Mouse (Mus musculus) MEL (cell line): ENCODE measurements around the gene Mip. TPM values are rescaled to one million over a fixed set of nuclear protein-coding genes. Genes with fewer than 3 reads are reported as not detected.
A peak's percentile ranks its signal among the peaks of the same experiment; 100 is the strongest.

Experiments used
- DNase-seq: peaks from one replicate; pipeline ENCODE4 v3.0.0; 2011; ENCODE audit warnings: low read depth, low spot score
- H3K27ac ChIP-seq: 2 replicates; pipeline ENCODE4 v1.5.1; 2012; ENCODE audit warnings: low read depth, mild to moderate bottlenecking, control low read depth, low read length, moderate library complexity; ENCODE audit not compliant: control insufficient read depth
- H3K27me3 ChIP-seq, 2 experiments: fragments of 150-350 bp in 1 of 2; sonication (generic) in 1 of 2; 2 replicates each; pipeline ENCODE4 v1.6.1; 2012; ENCODE audit warnings: low read length in 2 of 2, mild to moderate bottlenecking in 2 of 2, improper control_type of control experiment in 1 of 2, moderate library complexity in 1 of 2; ENCODE audit not compliant: insufficient read depth in 2 of 2, control insufficient read depth in 1 of 2
- H3K36me3 ChIP-seq, 2 experiments: 2 replicates each; pipeline ENCODE4 v1.6.1; 2012 to 2014; ENCODE audit warnings: low read length in 2 of 2, improper control_type of control experiment in 1 of 2, inconsistent platforms in 1 of 2, mild to moderate bottlenecking in 1 of 2; ENCODE audit not compliant: insufficient read depth in 2 of 2, control insufficient read depth in 1 of 2
- H3K4me1 ChIP-seq, 2 experiments: fragments of 150-350 bp in 1 of 2; sonication (generic) in 1 of 2; 2 replicates each; pipeline ENCODE4 v1.6.1; 2012; ENCODE audit warnings: low read length in 2 of 2, improper control_type of control experiment in 1 of 2, mild to moderate bottlenecking in 1 of 2; ENCODE audit not compliant: insufficient read depth in 2 of 2, control insufficient read depth in 1 of 2
- H3K4me3 ChIP-seq, 2 experiments: fragments of 150-350 bp in 1 of 2; sonication (generic) in 1 of 2; 2 replicates each; pipeline ENCODE4 v1.5.1; 2012; ENCODE audit warnings: low read depth in 2 of 2, low read length in 2 of 2, mild to moderate bottlenecking in 2 of 2, moderate library complexity in 2 of 2, control low read depth in 1 of 2, improper control_type of control experiment in 1 of 2; ENCODE audit not compliant: control insufficient read depth in 1 of 2, insufficient read depth in 1 of 2
- H3K79me2 ChIP-seq: 2 replicates; pipeline ENCODE4 v1.6.1; 2012; ENCODE audit warnings: mild to moderate bottlenecking, low read length, moderate library complexity; ENCODE audit not compliant: control insufficient read depth, poor library complexity, insufficient read depth
- H3K9ac ChIP-seq: 2 replicates; pipeline ENCODE4 v1.6.1; 2012; ENCODE audit warnings: low read depth, mild to moderate bottlenecking, control low read depth, low read length, moderate library complexity; ENCODE audit not compliant: control insufficient read depth, poor library complexity, severe bottlenecking
- H3K9me3 ChIP-seq: fragments of 150-350 bp; sonication (generic); replicated peaks from 2 replicates; pipeline ENCODE4 v1.6.1; 2012; ENCODE audit warnings: mild to moderate bottlenecking, low read length, improper control_type of control experiment, moderate library complexity; ENCODE audit not compliant: insufficient read depth
- CTCF ChIP-seq, 3 experiments: IDR thresholded peaks in 2 of 3; conservative IDR thresholded peaks in 1 of 3; 2 replicates each; pipeline ENCODE4 v1.5.1; 2011 to 2012; ENCODE audit warnings: low read length in 3 of 3, low read depth in 2 of 3, mild to moderate bottlenecking in 2 of 3, improper control_type of control experiment in 1 of 3, inconsistent platforms in 1 of 3, mixed read lengths in 1 of 3, moderate library complexity in 1 of 3; ENCODE audit not compliant: control insufficient read depth in 1 of 3, insufficient read depth in 1 of 3, poor library complexity in 1 of 3, severe bottlenecking in 1 of 3
- E2F4 ChIP-seq: IDR thresholded peaks from 2 replicates; pipeline ENCODE4 v1.6.1; 2011; ENCODE audit warnings: low read depth, low read length, improper control_type of control experiment, borderline replicate concordance
- EP300 ChIP-seq, 2 experiments: IDR thresholded peaks; 2 replicates each; pipeline ENCODE4 v1.6.1; 2011; ENCODE audit warnings: improper control_type of control experiment in 2 of 2, low read length in 2 of 2, low read depth in 1 of 2, mild to moderate bottlenecking in 1 of 2
- ETS1 ChIP-seq: IDR thresholded peaks from 2 replicates; pipeline ENCODE4 v1.6.1; 2012; ENCODE audit warnings: low read depth, mild to moderate bottlenecking, inconsistent platforms, low read length, improper control_type of control experiment, moderate library complexity
- GATA1 ChIP-seq: IDR thresholded peaks from 2 replicates; pipeline ENCODE4 v1.6.1; 2011; ENCODE audit warnings: low read depth, low read length, improper control_type of control experiment
- HCFC1 ChIP-seq: IDR thresholded peaks from 2 replicates; pipeline ENCODE4 v1.6.1; 2012; ENCODE audit warnings: low read depth, mild to moderate bottlenecking, inconsistent platforms, low read length, improper control_type of control experiment, moderate library complexity
- JUND ChIP-seq: IDR thresholded peaks from 2 replicates; pipeline ENCODE4 v1.6.1; 2011; ENCODE audit warnings: low read depth, mild to moderate bottlenecking, improper control_type of control experiment, low read length
- KAT2A ChIP-seq: conservative IDR thresholded peaks from 2 replicates; pipeline ENCODE4 v1.6.1; 2012; ENCODE audit warnings: low read depth, low read length, improper control_type of control experiment, inconsistent platforms
- MAFK ChIP-seq: IDR thresholded peaks from 2 replicates; pipeline ENCODE4 v1.6.1; 2011; ENCODE audit warnings: low read depth, mild to moderate bottlenecking, low read length, improper control_type of control experiment, borderline replicate concordance
- MAX ChIP-seq: IDR thresholded peaks from 2 replicates; pipeline ENCODE4 v1.6.1; 2011; ENCODE audit warnings: low read length, improper control_type of control experiment
- NELFE ChIP-seq: IDR thresholded peaks from 2 replicates; pipeline ENCODE4 v1.6.1; 2011; ENCODE audit warnings: low read depth, low read length, improper control_type of control experiment
- RAD21 ChIP-seq: IDR thresholded peaks from 2 replicates; pipeline ENCODE4 v1.6.1; 2011; ENCODE audit warnings: mild to moderate bottlenecking, low read depth, low read length, improper control_type of control experiment
- RCOR1 ChIP-seq: IDR thresholded peaks from 2 replicates; pipeline ENCODE4 v1.6.1; 2012; ENCODE audit warnings: low read depth, mild to moderate bottlenecking, inconsistent platforms, low read length, improper control_type of control experiment
- SIN3A ChIP-seq: IDR thresholded peaks from 2 replicates; pipeline ENCODE4 v1.6.1; 2012; ENCODE audit warnings: low read length, improper control_type of control experiment, inconsistent platforms
- SMC3 ChIP-seq: IDR thresholded peaks from 2 replicates; pipeline ENCODE4 v1.6.1; 2011; ENCODE audit warnings: low read depth, low read length, improper control_type of control experiment
- TAL1 ChIP-seq: IDR thresholded peaks from 2 replicates; pipeline ENCODE4 v1.6.1; 2012; ENCODE audit warnings: mild to moderate bottlenecking, inconsistent platforms, low read length, moderate library complexity, mixed read lengths
- TBP ChIP-seq: IDR thresholded peaks from 2 replicates; pipeline ENCODE4 v1.8.0; 2011; ENCODE audit warnings: low read depth, low read length, improper control_type of control experiment
- TCF12 ChIP-seq: IDR thresholded peaks from 2 replicates; pipeline ENCODE4 v1.6.1; 2014; ENCODE audit warnings: low read depth, mild to moderate bottlenecking, inconsistent platforms, low read length, improper control_type of control experiment, moderate library complexity
- ZC3H11A ChIP-seq: IDR thresholded peaks from 2 replicates; pipeline ENCODE4 v1.6.1; 2012; ENCODE audit warnings: low read depth, mild to moderate bottlenecking, inconsistent platforms, low read length, improper control_type of control experiment
- ZKSCAN1 ChIP-seq: IDR thresholded peaks from 2 replicates; pipeline ENCODE4 v1.6.1; 2012; ENCODE audit warnings: low read depth, mild to moderate bottlenecking, inconsistent platforms, low read length, improper control_type of control experiment, moderate library complexity
- polyA plus RNA-seq, 2 experiments: library from polyadenylated mRNA; stranded (reverse) in 1 of 2; unstranded in 1 of 2; fragments of >175 nt in 1 of 2; fragments of >200 nt in 1 of 2; gene quantifications; 2 replicates each; pipeline versions ENCODE4 v1.2.1 to v1.2.4; 2012; ENCODE audit warnings: low replicate concordance in 2 of 2, low read depth in 1 of 2; ENCODE audit not compliant: insufficient read length in 2 of 2, insufficient read depth in 1 of 2, missing spikeins in 1 of 2
- total RNA-seq: library from RNA; depleted of rRNA; stranded (reverse); fragments of 300-350 nt; gene quantifications from 2 replicates; pipeline ENCODE4 v1.2.3, GENCODE M21; 2012

Gene Mip
- total and polyA plus RNA-seq, 3 experiments, result 0.04 TPM; not detected in 2

DNA sequence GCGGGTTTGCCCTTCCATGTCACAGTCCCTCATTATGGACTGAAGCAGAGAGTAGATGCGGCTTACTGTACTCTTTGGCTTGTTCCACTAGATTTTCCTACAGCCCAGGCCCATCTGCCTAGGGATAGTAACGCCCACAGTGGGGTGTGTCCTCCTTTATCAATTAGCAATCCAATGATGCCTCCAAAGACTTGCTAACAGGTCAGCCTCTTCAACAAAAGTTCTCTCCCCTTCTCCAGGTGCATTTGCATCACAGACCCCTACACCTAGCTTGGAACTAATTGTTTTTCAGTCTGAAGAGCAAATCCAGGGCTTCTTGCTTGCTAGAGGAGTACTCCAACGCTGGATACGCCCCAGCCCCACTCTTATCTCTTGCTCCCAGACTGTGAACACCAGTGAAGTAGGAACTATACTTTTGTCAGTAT lies 38.4 kb upstream of the Mip start:
- no peak overlapping the region for H3K4me3 ChIP-seq
- no peak overlapping the region for H3K27ac ChIP-seq
- TF ChIP-seq EP300 (IDR thresholded peaks at IDR 0.05; ENCODE audit: low read depth in 1 of 2, low read length in 2 of 2) (peak; percentile 63 to 69), ETS1 (no peak), MAFK (no peak), RCOR1 (0 out of 2 replicates have a peak, but pooled peaks have one; percentile 16), TAL1 (peak; percentile 75), HCFC1 (no peak), E2F4 (no peak), TCF12 (peak; percentile 62), KAT2A (no peak), SIN3A (peak; percentile 59; the same call in 1 of the 2 replicates), GATA1 (peak; percentile 70), ZKSCAN1 (0 out of 2 replicates have a peak, but pooled peaks have one; percentile 44)
- H3K27me3 ChIP-seq, result no peaks in the 10 kb centered on the region
- peaks cover 0 to 20% of the 10 kb centered on the region in 2 experiments; a peak in 2 of 4 replicates for H3K36me3 ChIP-seq
- no peaks in the 10 kb centered on the region for H3K9me3 ChIP-seq
- no peaks in the 10 kb centered on the region for H3K79me2 ChIP-seq
- peak; percentile 79 for DNase-seq
- H3K9ac ChIP-seq, result no peak overlapping the region
- peaks cover 3 to 21% of the 10 kb centered on the region in 2 experiments for H3K4me1 ChIP-seq

DNA sequence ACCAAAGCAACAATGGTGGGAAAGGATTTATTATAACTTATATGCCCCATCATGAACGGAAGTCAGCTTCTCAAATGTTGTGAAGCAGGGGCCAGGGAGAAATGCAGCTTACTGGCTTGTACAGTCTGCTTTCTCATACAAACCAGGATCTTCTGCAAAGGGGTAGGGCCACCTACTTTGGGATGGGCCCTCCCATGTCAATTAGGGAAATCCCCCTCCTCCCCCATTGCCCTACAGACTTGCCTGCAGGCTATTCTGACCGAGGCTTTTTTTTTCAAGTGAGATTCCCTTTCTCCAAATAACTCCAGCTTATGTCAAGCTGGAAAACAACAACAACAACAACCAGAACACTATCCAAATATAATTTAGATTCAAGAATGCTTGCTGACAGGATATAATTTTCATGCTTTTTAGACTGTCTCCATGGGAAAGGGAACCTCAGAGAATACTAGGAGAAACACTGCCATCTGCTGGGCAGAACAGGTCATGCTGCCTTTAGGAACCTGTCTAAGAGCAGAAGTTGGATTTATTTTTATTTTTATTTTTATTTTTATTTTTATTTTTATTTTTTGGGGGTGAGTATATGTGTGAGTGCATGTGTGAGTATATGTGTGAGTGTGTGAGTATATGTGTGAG lies 37.3 kb upstream of the Mip start:
- Histone ChIP-seq H3K27ac (no peak overlapping the region), H3K4me1 (peaks cover 3 to 26% of the 10 kb centered on the region in 2 experiments), H3K36me3 (peaks cover 0 to 23% of the 10 kb centered on the region in 2 experiments; a peak in 2 of 4 replicates), H3K27me3 (no peaks in the 10 kb centered on the region)
- peak; percentile 89 for DNase-seq
- TF ChIP-seq JUND (no peak), SIN3A (peak; percentile 70; the same call in 1 of the 2 replicates), RAD21 (peak; percentile 92), HCFC1 (no peak), ZC3H11A (peak; percentile 77), SMC3 (peak; percentile 75), NELFE (no peak), ETS1 (no peak), CTCF (IDR thresholded peaks at IDR 0.05 in 2 of 3, conservative IDR thresholded peaks at IDR 0.05 in 1 of 3; ENCODE audit: control insufficient read depth in 1 of 3, insufficient read depth in 1 of 3, low read depth in 2 of 3, low read length in 3 of 3, poor library complexity in 1 of 3, severe bottlenecking in 1 of 3) (peak; percentile 68 to 85 (median 69)), MAX (0 out of 2 replicates have a peak, but pooled peaks have one; percentile 4), TBP (no peak), EP300 (IDR thresholded peaks at IDR 0.05; ENCODE audit: low read depth in 1 of 2, low read length in 2 of 2) (no peak)
- TF ChIP-seq, all 39 proteins: peak for 6
- Histone ChIP-seq H3K79me2 (no peaks in the 10 kb centered on the region), H3K4me3 (no peak overlapping the region), H3K9ac (0 out of 2 replicates have a peak overlapping the region, but pooled peaks have one; percentile 28), H3K9me3 (no peaks in the 10 kb centered on the region)
